Mouse (Mus musculus) heart, embryonic 16.5 days (tissue): ENCODE data around the gene Dnah11. TPM values are rescaled to one million over a fixed set of nuclear protein-coding genes. Genes with fewer than 3 reads are reported as not detected.

Source experiments
- ATAC-seq: fragments of 200-750 bp; cut with Nextera tagmentation; replicated peaks from 2 replicates; pipeline ENCODE4 v1.8.0; 2017; ENCODE audit warnings: moderate number of reproducible peaks; ENCODE audit not compliant: insufficient read depth, low FRiP score; ENCODE audit errors: extremely low read depth
- H3K27ac ChIP-seq: fragments of 300-500 bp; sonication (generic); 2 replicates; pipeline ENCODE4 v1.5.1; 2014; ENCODE audit warnings: mild to moderate bottlenecking, low read length, control low read depth, moderate library complexity
- H3K27me3 ChIP-seq: fragments of 300-500 bp; sonication (generic); 2 replicates; pipeline ENCODE4 v1.6.1; 2014; ENCODE audit warnings: low read length, mixed read lengths; ENCODE audit not compliant: control insufficient read depth, insufficient read depth
- H3K36me3 ChIP-seq: fragments of 300-500 bp; sonication (generic); 2 replicates; pipeline ENCODE4 v1.6.1; 2014; ENCODE audit not compliant: control insufficient read depth, insufficient read depth
- H3K4me1 ChIP-seq: fragments of 300-500 bp; sonication (generic); 2 replicates; pipeline ENCODE4 v1.6.1; 2014; ENCODE audit warnings: low read length, mixed read lengths; ENCODE audit not compliant: control insufficient read depth, insufficient read depth
- H3K4me2 ChIP-seq: fragments of 300-500 bp; sonication (generic); 2 replicates; pipeline ENCODE4 v1.6.1; 2014; ENCODE audit warnings: low read depth, mild to moderate bottlenecking, control low read depth, low read length
- H3K4me3 ChIP-seq: fragments of 300-500 bp; sonication (generic); 2 replicates; pipeline ENCODE4 v1.5.1; 2014; ENCODE audit warnings: mild to moderate bottlenecking, control low read depth, low read length
- H3K9ac ChIP-seq: fragments of 300-500 bp; sonication (generic); 2 replicates; pipeline ENCODE4 v1.6.1; 2014; ENCODE audit warnings: low read length, control low read depth
- H3K9me3 ChIP-seq: fragments of 300-500 bp; sonication (generic); replicated peaks from 2 replicates; pipeline ENCODE4 v1.6.1; 2016; ENCODE audit warnings: low read length; ENCODE audit not compliant: control insufficient read depth
- WGBS: fragments of 180-500 bp; shearing (Covaris S2); extraction: QIAGEN DNeasy Blood & Tissue Kit; methylation state at CpG from one replicate; pipeline ENCODE4 v1.1.7; 2014; 5-methylcytosine and 5-hydroxymethylcytosine counted together
- polyA plus RNA-seq: library from polyadenylated mRNA; unstranded; fragments of >200 nt; fragmentation: Nextera tagmentation; extraction: Ambion mirVana; gene quantifications from 2 replicates; pipeline ENCODE4 v1.2.1, GENCODE M21; 2015

The Dnah11 gene
- polyA plus RNA-seq, 1 experiment from 2014 or later: 0.01 TPM

DNA sequence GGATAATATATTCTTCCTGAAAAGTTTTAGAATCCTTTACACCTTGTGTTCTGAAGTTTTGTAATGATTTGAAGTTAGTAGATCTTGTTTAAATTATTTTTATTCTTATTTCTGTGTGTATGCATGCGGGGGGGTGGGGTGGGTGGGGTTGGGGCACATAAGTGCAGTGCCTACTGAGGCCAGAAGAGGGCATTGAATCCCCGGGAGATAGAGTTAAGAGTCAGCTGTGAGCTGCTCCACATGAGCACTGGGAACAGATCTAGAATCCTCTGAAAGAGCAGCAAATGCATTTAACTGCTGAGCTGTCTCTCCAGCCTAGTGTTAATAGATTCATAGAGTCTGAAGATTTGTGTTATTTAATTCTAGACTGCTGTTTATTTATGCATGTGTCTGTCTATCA is 364.2 kb downstream of the Dnah11 start:
- H3K36me3 ChIP-seq: no peaks in the 10 kb centered on the region

DNA sequence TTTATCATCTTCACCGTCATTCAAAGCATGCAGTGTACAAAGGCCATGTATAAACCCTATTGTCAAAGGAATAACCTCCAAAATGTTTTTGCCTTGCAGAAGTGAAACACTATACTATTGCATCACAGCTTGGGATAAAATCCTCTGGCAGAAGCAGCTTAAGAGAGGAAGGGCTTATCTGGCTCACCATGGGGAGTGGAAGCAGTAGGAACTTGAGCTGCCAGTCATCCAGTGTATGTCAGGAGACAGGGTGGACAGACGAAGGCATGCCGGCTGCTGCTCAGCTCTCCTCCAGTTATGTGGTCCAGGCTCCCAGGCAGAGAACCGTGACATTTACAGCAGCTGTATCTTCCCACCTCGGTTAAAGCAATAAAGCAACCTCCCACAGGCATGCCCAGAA is 366.7 kb downstream of the Dnah11 start:
- Histone ChIP-seq H3K27me3 (no peaks in the 10 kb centered on the region), H3K9ac (no peak overlapping the region), H3K27ac (no peak overlapping the region), H3K4me1 (no peaks in the 10 kb centered on the region), H3K36me3 (no peaks in the 10 kb centered on the region), H3K9me3 (no peaks in the 10 kb centered on the region), H3K4me3 (no peak overlapping the region), H3K4me2 (no peak overlapping the region)
- no peak for ATAC-seq
- 27% methylated on average over 5 of the region's 5 CpGs for WGBS

More for the DNA sequence above, 364.2 kb downstream of the Dnah11 start:
- Histone ChIP-seq H3K4me3 (no peak overlapping the region), H3K4me2 (no peak overlapping the region), H3K4me1 (no peaks in the 10 kb centered on the region), H3K9me3 (no peaks in the 10 kb centered on the region), H3K27me3 (no peaks in the 10 kb centered on the region), H3K27ac (no peak overlapping the region), H3K9ac (no peak overlapping the region)
- no peak for ATAC-seq
- 79% methylated on average over 2 of the region's 2 CpGs for WGBS

DNA sequence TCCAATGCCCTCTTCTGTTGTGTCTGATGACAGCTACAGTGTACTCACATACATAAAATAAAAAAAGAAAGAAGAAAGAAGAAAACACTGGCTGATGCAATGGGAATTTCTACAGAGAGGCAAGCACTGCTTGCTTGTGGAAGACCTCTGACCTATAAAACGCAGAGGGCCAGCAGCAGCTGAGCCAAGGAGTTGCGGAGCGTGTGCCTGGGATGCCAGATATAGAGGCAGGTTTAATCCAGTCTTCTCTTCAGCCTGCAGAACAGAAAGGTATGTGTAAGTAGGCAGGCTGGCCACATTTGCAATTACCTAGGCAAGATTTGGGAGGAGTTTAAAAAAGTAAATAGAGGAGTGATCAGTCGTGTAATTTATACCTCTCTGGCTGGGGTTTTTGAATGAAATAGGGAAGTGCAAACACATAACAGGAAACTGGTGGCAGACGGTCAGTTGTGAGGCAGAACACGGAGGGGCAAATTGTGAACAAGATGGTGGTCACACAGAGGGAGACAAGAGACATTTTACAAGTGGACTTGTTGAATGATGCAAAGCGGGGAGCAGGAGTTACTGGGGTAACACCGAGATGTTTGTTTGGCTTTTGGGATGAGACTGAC is 367.4 kb downstream of the Dnah11 start:
- Histone ChIP-seq H3K9ac (no peak overlapping the region), H3K9me3 (no peaks in the 10 kb centered on the region), H3K4me3 (no peak overlapping the region), H3K27me3 (no peaks in the 10 kb centered on the region), H3K4me2 (no peak overlapping the region), H3K36me3 (no peaks in the 10 kb centered on the region), H3K27ac (no peak overlapping the region), H3K4me1 (no peaks in the 10 kb centered on the region)
- no peak for ATAC-seq
- 64% methylated on average over 8 of the region's 8 CpGs for WGBS

DNA sequence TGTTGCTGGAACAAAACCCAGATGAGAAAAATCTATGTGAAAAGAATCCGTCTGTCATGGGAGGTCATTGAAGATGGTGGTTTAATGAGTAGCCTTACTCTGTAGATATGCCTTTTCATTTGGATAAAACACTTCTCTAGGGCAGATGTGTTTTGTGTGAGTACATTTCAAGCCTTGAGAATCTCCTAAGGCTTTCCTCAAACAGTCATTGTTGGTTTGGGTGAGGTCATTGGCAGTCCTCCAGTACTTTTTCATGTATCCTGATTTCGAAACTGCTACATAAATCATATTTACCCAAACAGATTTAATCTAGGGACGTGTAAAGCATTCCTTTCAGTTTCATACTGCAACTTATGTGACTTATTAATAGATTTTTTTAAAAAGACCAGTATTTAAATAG is 370.5 kb downstream of the Dnah11 start:
- Histone ChIP-seq H3K4me2 (no peak overlapping the region), H3K27ac (no peak overlapping the region), H3K4me1 (no peaks in the 10 kb centered on the region), H3K36me3 (no peaks in the 10 kb centered on the region), H3K4me3 (no peak overlapping the region), H3K27me3 (no peaks in the 10 kb centered on the region), H3K9me3 (no peaks in the 10 kb centered on the region), H3K9ac (no peak overlapping the region)
- 67% methylated on average over 3 of the region's 3 CpGs for WGBS
- no peak for ATAC-seq

Other genes with a start within 250 kb of the Dnah11 start
- gene Sp4, start 102.4 kb upstream of the Dnah11 start, polyA plus RNA-seq: 6.6 and 6.7 TPM in 2 replicates